Mouse (Mus musculus) granulocyte monocyte progenitor cell, adult 5-6 weeks (primary cell): ENCODE measurements around the gene March11. TPM values are rescaled to one million over a fixed set of nuclear protein-coding genes. Genes with fewer than 3 reads are reported as not detected.

ENCODE experiments used
- ATAC-seq: replicated peaks from 2 replicates; pipeline ENCODE4 v1.8.0; 2016; ENCODE audit warnings: mild to moderate bottlenecking, moderate TSS enrichment, inconsistent platforms; ENCODE audit not compliant: poor library complexity, severe bottlenecking
- total RNA-seq, 2 experiments: library from RNA; stranded (forward) in 1 of 2; stranded (reverse) in 1 of 2; fragments of 200-712, 200-1000 nt in 1 of 2; fragments of >200 nt in 1 of 2; fragmentation: Nextera tagmentation in 1 of 2; gene quantifications; 2 replicates each; pipeline ENCODE4 v1.2.3; 2014 to 2017

Gene March11
- total RNA-seq, 2 experiments from 2014 or later, result not detected

GRCm38 (mm10) chr15:26366511-26366910, 57.7 kb downstream of the March11 start:
- ATAC-seq, result no peak

GRCm38 (mm10) chr15:26373759-26374158, 64.9 kb downstream of the March11 start:
- no peak for ATAC-seq

DNA sequence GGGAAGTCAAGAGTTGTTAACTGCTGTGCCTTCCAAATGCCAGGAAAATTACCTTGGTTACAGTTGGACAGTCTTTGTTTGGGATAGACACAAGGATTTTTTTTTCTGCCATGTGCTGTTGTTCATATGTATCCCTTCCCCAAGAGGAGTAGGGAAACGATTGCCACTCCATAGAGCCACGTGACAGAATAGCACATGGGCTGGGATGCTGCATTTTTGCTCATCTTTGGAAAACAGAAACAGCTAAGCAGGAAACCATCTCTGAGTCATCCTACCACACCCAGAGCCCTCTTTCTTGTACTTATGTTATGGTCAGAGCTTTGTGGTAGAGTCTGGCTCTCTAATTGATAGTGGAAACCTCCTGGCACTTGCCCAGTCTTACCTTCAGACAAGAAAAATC, 65.4 kb downstream of the March11 start:
- no peak for ATAC-seq

DNA sequence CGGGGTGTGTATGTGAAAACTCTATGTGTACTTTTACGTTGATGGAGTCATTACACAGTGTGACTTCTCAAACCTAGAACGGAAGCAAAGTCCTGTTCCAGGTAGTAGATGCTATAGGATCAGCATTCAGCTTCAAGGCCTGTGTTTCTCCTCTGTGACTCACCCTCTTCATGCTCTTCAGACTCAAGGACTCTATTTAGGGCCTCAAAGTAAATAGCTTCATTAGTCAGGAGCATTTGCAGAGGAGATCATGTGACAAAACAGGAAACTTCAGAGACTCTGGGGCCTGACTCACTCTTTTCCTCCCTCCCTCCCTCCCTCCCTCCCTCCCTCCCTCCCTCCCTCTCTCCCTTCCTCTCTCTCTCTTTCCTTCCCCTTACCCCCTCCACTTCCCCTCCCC, 66.1 kb downstream of the March11 start:
- ATAC-seq, result no peak

DNA sequence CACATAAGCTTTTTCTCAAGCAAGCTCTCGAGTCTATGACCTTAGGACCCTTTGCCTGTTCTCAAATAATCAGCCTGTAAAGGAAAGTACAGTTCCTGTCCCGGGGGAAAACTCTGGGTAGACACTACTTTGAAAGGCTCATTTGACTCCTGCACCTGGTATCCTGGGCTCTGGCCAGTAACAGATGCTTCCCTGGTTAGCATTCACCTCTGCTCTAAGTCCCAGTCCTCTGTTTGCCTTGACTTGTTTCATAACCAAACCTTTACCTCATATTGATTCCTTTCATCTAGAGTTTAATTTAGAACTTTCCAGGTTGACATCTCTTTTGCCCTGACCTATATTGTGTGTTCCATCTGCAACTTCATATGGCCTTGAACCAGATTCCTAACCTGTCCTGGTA, 68.5 kb downstream of the March11 start:
- no peak for ATAC-seq

GRCm38 (mm10) chr15:26378879-26379278, 70.0 kb downstream of the March11 start:
- ATAC-seq, result no peak

DNA sequence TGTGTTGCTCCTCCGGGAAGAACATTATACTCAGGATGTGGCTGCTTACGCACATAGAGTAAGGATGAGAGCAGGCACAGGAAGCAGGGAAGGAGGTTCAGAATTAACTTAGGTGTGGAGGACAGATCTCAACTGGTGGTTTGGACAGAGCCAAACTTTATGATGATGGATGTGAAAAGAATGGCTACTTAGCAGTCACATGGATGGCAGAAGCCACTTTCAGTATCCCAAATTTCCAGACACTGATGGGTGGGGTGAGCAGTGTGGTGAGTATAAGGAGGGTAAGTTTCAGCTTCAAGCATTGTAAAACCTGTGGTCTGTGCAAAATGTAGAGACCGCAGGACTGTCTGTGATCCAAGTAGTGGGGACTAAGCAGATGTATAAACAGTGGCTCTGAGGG, 71.0 kb downstream of the March11 start:
- no peak for ATAC-seq

GRCm38 (mm10) chr15:26380844-26381243, 72.0 kb downstream of the March11 start:
- ATAC-seq, result no peak

- no peak for ATAC-seq
These were observed 81.2 kb downstream of the March11 start for GRCm38 (mm10) chr15:26390001-26390400.

- ATAC-seq, result no peak
These were observed 87.7 kb downstream of the March11 start for GRCm38 (mm10) chr15:26396556-26396955.

DNA sequence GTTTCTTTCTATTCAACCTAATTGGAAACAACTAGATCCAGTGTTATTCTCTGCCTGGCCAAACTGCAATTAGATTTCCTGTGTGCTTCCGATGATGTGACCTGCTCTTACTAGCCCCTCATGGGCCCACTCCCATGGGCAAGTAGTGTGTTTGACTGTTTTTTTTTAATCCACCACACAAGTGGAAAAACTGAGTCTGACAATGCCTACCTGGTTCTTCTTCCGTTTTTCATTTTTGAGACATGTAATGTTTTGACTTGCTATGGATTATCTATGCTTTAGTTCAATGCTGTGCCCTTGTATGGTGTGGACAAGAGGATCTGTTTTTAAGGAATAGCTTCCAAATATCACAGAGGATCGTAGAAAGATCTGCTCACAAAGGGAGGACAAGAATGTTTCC, 116.4 kb downstream of the March11 start:
- ATAC-seq, result no peak

DNA sequence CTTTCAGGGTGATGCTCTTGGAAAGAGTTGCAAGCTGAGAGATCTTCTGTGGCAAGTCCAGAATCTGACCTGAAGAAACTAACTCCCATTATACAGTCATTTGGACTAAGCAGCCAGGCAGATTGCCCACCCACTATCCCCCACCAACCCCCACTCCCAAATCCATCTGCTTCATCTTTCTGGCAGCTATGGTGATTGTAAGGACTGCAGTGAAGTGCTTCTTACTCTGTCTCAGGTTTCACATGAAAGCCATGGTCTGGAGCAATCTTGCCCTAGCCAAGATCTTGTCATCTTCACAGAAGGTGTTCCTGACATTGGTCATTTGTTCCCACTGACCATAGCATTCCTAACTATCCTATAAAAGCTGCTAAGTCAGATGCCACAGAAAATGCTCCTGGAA, 117.4 kb downstream of the March11 start:
- ATAC-seq, result no peak

GRCm38 (mm10) chr15:26430565-26430964, 121.7 kb downstream of the March11 start:
- no peak for ATAC-seq

GRCm38 (mm10) chr15:26432676-26433075, 123.8 kb downstream of the March11 start:
- no peak for ATAC-seq

GRCm38 (mm10) chr15:26435725-26436124, 126.9 kb downstream of the March11 start:
- no peak for ATAC-seq

- no peak for ATAC-seq
These were observed 128.3 kb downstream of the March11 start for GRCm38 (mm10) chr15:26437113-26437512.
